Mouse (Mus musculus) E14TG2a.4 (cell line): Measurements from ENCODE around the gene Wdr25.

Source experiments
- H3K27me3 ChIP-seq: 2 replicates; pipeline ENCODE4 v1.6.1; 2014; ENCODE audit warnings: low read length, control low read depth; ENCODE audit not compliant: insufficient read depth
- H3K36me3 ChIP-seq: 2 replicates; pipeline ENCODE4 v1.6.1; 2014; ENCODE audit warnings: low read length, control low read depth; ENCODE audit not compliant: insufficient read depth
- H3K4me1 ChIP-seq: replicated peaks from 2 replicates; pipeline ENCODE4 v1.6.1; 2014; ENCODE audit warnings: low read depth, low read length, control low read depth
- H3K4me3 ChIP-seq: replicated peaks from 2 replicates; pipeline ENCODE4 v1.5.1; 2014; ENCODE audit warnings: mild to moderate bottlenecking, low read length
- H3K9me3 ChIP-seq: 2 replicates; pipeline ENCODE4 v1.6.1; 2014; ENCODE audit warnings: low read length, control low read depth
- CTCF ChIP-seq: conservative IDR thresholded peaks from 2 replicates; pipeline ENCODE4 v1.5.1; 2014; ENCODE audit warnings: low read length
- NANOG ChIP-seq: IDR thresholded peaks from 2 replicates; pipeline ENCODE4 v1.6.1; 2014; ENCODE audit warnings: borderline replicate concordance, low read length, mixed read lengths
- POU5F1 ChIP-seq: IDR thresholded peaks from 2 replicates; pipeline ENCODE4 v1.6.1; 2014; ENCODE audit warnings: low read length, borderline replicate concordance

Gene Wdr25

DNA sequence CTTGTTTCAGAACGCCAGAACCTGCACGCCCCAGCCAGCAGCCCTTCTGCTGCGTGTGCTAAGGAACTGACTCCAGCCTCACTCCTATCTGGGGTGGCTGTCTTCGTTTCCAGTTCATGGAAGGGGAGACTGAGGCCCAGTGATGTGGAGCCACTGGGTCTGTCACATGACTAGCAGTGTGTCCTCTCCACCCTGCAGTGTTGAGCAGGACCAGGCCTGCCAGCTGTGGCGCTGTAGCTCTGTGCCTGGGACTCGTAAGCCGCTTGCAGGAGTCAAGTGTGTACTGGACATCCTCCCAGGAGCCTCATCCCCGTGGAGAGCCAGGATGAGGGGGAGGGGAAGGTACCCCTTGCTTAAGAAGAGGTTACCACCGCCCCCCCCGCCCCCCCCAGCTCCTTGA lies 86.5 kb downstream of the Wdr25 start:
- Histone ChIP-seq H3K4me1 (peaks cover 40% of the 10 kb centered on the region), H3K36me3 (peaks cover 16% of the 10 kb centered on the region), H3K27me3 (no peaks in the 10 kb centered on the region), H3K4me3 (peak overlapping the region; percentile 35; the same call in 1 of the 2 replicates), H3K9me3 (no peaks in the 10 kb centered on the region)
- TF ChIP-seq CTCF (no peak; the same call in 1 of the 2 replicates), POU5F1 (no peak), NANOG (no peak)

DNA sequence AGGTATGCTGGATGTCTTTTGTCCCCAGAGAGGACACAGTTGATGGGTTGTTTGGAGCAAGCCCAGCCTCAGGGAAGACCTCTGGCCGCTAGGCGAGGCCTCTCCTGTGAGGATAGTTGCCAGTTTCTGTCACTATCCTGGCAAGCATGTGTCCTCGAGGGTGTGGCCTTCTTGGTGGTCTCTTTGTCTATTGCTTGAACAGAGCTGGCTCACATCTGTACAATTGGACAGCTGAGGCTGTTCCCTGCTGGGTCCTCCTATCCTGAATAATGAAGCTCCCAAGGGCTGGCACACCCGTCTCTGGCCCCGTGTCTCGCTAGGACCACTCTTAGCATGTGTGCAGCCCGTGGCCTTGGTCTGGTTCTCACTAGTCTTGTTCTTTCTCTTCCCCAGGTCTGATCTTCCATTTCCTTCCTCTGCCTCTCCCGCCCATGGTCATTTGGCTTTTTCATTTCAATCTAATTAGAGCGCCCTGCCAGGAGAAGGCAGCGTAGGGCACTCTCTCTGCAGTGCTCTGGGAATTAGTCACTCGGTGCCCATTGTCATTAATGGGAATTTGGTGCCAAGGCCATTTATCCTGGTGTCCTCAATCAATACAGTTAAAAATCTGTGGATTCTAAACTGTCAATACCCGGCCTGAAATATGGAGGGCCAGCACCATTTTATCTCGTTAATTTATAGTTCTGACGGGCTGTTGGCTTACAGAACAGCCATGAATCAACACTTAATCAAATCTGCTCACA lies 88.7 kb downstream of the Wdr25 start:
- Histone ChIP-seq H3K4me3 (no peak overlapping the region), H3K9me3 (no peaks in the 10 kb centered on the region), H3K4me1 (peaks cover 48% of the 10 kb centered on the region), H3K27me3 (no peaks in the 10 kb centered on the region), H3K36me3 (peaks cover 16% of the 10 kb centered on the region)
- TF ChIP-seq CTCF, result no peak
- no peak for TF ChIP-seq POU5F1
- TF ChIP-seq NANOG, result no peak

DNA sequence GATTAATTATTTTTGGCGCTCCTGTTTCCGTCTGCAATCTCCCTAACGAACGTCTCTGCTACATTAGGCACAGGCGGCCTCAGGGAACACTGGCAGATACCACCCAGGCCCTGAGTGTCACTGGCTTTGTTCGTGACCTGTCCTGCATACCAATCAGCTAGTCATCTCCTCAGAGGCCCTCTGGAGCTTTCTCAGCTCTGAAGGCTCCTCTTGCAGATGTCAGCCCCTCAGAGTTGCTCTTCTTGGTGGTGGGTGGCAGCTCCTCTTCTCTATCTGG lies 89.2 kb downstream of the Wdr25 start:
- Histone ChIP-seq H3K27me3 (no peaks in the 10 kb centered on the region), H3K36me3 (peaks cover 16% of the 10 kb centered on the region), H3K4me3 (no peak overlapping the region), H3K4me1 (peaks cover 49% of the 10 kb centered on the region), H3K9me3 (no peaks in the 10 kb centered on the region)
- TF ChIP-seq CTCF (no peak), NANOG (no peak), POU5F1 (no peak)

DNA sequence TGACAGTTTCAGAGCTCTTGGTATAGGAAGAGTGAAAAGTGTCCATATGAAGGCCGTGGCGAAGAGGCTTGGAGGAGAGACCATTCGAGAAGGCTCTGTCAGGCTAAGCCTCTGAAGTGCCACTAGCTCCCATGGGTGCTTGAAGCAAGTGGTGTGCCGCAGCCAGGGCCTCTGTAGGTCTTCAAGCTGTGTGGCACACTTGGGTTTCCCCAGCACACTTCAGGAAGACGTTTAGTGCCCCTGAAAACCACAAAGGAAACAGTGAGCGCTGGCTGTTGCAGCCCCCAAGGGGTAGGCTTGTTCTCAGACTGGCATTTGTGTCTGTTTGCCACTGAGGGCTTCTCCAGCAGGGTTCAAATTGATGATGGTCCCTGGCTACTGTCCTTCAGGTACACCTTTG lies 90.1 kb downstream of the Wdr25 start:
- Histone ChIP-seq H3K4me1 (peaks cover 49% of the 10 kb centered on the region), H3K36me3 (peaks cover 16% of the 10 kb centered on the region), H3K9me3 (no peaks in the 10 kb centered on the region), H3K4me3 (no peak overlapping the region), H3K27me3 (no peaks in the 10 kb centered on the region)
- no peak for TF ChIP-seq CTCF
- TF ChIP-seq POU5F1, result no peak
- no peak for TF ChIP-seq NANOG

DNA sequence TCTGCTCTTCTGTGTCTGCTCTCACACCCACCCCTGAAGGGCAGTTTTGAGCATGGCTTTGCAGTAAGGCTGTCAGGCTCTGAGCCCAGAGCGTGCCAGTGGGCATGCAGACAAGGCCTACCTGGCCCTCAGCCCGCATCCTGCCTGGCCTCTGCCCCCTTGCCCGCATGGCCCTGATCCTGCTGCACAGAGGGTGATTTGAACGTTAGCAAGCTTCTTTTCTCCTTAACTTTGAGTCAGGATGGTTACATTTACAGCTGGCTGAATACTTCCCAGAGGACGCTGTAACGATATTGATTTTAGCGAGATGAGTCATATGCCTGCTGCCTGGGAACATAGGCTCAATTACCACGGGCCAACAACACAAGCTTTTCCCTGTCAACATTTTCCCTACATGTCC lies 91.0 kb downstream of the Wdr25 start:
- H3K4me3 ChIP-seq, result no peak overlapping the region
- H3K36me3 ChIP-seq, result peaks cover 16% of the 10 kb centered on the region
- no peaks in the 10 kb centered on the region for H3K9me3 ChIP-seq
- peaks cover 40% of the 10 kb centered on the region for H3K4me1 ChIP-seq
- H3K27me3 ChIP-seq, result no peaks in the 10 kb centered on the region
- TF ChIP-seq POU5F1, result no peak
- no peak for TF ChIP-seq CTCF
- no peak for TF ChIP-seq NANOG

DNA sequence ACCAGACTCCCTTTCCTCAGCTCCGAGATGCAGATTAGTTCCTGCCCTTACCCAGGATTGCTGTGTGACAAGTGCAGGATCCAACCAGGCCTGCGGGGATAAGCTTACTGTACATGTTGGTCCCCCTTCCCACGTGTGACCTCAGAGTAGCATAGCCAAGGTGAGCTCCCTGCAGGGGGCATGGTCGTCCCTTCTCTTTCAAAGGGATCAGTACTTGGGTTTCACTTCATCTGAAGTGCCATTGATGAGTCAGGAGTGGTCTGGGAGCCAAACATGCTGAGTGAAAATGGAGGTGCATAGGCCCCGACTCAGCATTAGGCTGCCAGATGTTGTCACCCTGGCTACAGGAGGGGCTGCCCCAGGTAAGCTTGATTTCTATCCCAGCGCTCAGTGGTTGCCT lies 91.6 kb downstream of the Wdr25 start:
- Histone ChIP-seq H3K36me3 (peaks cover 16% of the 10 kb centered on the region), H3K27me3 (no peaks in the 10 kb centered on the region), H3K9me3 (no peaks in the 10 kb centered on the region), H3K4me1 (peaks cover 35% of the 10 kb centered on the region), H3K4me3 (no peak overlapping the region)
- TF ChIP-seq POU5F1, result no peak
- peak; percentile 69; the same call in 1 of the 2 replicates for TF ChIP-seq NANOG

DNA sequence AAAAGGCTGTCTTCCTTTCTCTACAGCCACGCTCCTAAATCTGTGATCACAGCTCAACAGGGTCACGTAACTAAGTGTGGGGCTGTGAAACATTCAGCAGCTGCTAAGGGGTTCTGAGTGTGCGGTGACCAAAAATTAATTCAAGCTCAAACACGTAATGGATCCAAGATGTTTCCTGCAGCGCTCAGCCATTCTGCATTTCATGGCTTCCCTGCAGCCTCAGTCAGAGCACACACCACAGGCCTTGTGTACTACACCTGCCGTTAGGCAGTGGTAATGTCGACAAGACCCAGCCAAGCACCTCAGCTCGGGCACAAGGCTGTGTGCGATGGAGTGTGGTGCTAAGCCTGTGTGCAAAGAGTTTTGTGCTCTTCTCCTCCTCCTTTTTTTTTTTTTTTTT lies 94.0 kb downstream of the Wdr25 start:
- no peaks in the 10 kb centered on the region for H3K9me3 ChIP-seq
- H3K36me3 ChIP-seq, result peaks cover 7% of the 10 kb centered on the region; the same call in 1 of the 2 replicates
- no peaks in the 10 kb centered on the region for H3K27me3 ChIP-seq
- TF ChIP-seq CTCF (no peak), NANOG (no peak), POU5F1 (no peak)
- H3K4me3 ChIP-seq, result no peak overlapping the region
- H3K4me1 ChIP-seq, result peaks cover 12% of the 10 kb centered on the region; the same call in 1 of the 2 replicates

DNA sequence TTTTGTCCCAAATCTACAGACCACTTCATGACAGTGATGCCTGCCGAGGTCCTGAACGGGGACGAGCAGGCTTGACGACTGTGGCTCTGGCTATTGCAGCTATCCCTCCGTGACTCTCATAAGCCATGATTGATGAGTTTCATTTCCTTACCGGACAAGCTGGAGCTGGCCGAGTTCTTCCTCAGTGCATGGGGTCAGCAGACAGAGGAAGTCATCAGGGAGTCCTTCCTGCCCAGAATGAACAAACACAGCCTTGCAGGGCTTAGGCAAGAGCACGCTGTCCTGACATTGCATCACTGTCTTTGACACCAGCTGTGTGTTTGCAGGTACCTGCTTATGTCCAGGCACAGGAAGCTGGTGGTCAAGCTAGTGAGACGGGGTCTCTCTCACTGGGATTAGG lies 97.0 kb downstream of the Wdr25 start:
- no peaks in the 10 kb centered on the region for H3K9me3 ChIP-seq
- H3K4me3 ChIP-seq, result no peak overlapping the region
- peaks cover 6% of the 10 kb centered on the region; the same call in 1 of the 2 replicates for H3K4me1 ChIP-seq
- H3K36me3 ChIP-seq, result no peaks in the 10 kb centered on the region
- no peaks in the 10 kb centered on the region for H3K27me3 ChIP-seq
- TF ChIP-seq NANOG (no peak), CTCF (no peak), POU5F1 (no peak)

DNA sequence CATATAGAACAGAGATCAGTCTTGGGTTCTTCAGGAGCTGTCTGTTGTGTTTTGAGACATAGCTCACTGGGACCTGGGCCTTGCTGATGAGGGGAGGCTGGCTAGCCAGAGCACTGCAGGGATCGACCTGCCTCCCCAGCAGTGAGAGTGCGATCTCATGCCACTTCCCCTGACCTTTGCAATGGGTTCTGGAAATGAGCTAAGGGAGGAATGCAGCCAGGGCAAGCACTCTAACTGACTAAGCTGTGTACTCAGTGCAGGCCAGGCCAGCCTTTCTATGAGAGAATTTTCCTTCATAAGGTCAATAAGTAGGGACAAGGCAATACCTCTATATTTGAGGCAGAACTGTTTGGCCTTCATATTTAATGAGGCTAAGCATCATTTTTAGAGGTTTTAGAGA lies 99.6 kb downstream of the Wdr25 start:
- Histone ChIP-seq H3K27me3 (no peaks in the 10 kb centered on the region), H3K36me3 (no peaks in the 10 kb centered on the region), H3K9me3 (no peaks in the 10 kb centered on the region), H3K4me1 (peaks cover 6% of the 10 kb centered on the region; the same call in 1 of the 2 replicates), H3K4me3 (no peak overlapping the region)
- TF ChIP-seq CTCF (no peak), NANOG (no peak), POU5F1 (no peak)
